Mouse (Mus musculus) erythroblast, embryonic 14.5 days (primary cell): ENCODE results near the gene Kremen1. TPM values are rescaled to one million over a fixed set of nuclear protein-coding genes. Genes with fewer than 3 reads are reported as not detected.

Experiments used
- H3K27me3 ChIP-seq: 2 replicates; pipeline ENCODE4 v1.6.1; 2012; ENCODE audit warnings: inconsistent platforms; ENCODE audit not compliant: control insufficient read depth
- H3K36me3 ChIP-seq: 2 replicates; pipeline ENCODE4 v1.6.1; 2012; ENCODE audit warnings: mild to moderate bottlenecking, inconsistent platforms; ENCODE audit not compliant: control insufficient read depth
- H3K4me1 ChIP-seq: 2 replicates; pipeline ENCODE4 v1.6.1; 2012; ENCODE audit warnings: inconsistent platforms; ENCODE audit not compliant: control insufficient read depth
- H3K4me3 ChIP-seq: replicated peaks from 2 replicates; pipeline ENCODE3; 2012; ENCODE audit warnings: moderate library complexity, mild to moderate bottlenecking, inconsistent platforms
- H3K9me3 ChIP-seq: 2 replicates; pipeline ENCODE4 v1.6.1; 2012; ENCODE audit warnings: low read length, inconsistent platforms, mixed read lengths; ENCODE audit not compliant: control insufficient read depth
- GATA1 ChIP-seq: IDR thresholded peaks from 2 replicates; pipeline ENCODE4 v1.6.1; 2012; ENCODE audit warnings: low read length, inconsistent platforms, mixed read lengths
- TAL1 ChIP-seq: IDR thresholded peaks from 3 replicates; pipeline ENCODE4 v1.6.1; 2012; ENCODE audit warnings: low read length, inconsistent platforms, mixed read lengths
- polyA plus RNA-seq: library from polyadenylated mRNA; stranded (reverse); fragments of >175 nt; gene quantifications from 2 replicates; pipeline ENCODE4 v1.2.3, GENCODE M21; 2012

Kremen1 gene
- polyA plus RNA-seq, 1 experiment: 0.07 TPM

GRCm38 (mm10) chr11:5242158-5242557 lies 19.2 kb downstream of the Kremen1 start:
- H3K4me3 ChIP-seq: no peak overlapping the region
- no peaks in the 10 kb centered on the region for H3K36me3 ChIP-seq
- H3K4me1 ChIP-seq: peaks cover 38% of the 10 kb centered on the region
- no peak for TF ChIP-seq GATA1
- TF ChIP-seq TAL1: no peak
- H3K27me3 ChIP-seq: no peaks in the 10 kb centered on the region
- H3K9me3 ChIP-seq: no peaks in the 10 kb centered on the region

DNA sequence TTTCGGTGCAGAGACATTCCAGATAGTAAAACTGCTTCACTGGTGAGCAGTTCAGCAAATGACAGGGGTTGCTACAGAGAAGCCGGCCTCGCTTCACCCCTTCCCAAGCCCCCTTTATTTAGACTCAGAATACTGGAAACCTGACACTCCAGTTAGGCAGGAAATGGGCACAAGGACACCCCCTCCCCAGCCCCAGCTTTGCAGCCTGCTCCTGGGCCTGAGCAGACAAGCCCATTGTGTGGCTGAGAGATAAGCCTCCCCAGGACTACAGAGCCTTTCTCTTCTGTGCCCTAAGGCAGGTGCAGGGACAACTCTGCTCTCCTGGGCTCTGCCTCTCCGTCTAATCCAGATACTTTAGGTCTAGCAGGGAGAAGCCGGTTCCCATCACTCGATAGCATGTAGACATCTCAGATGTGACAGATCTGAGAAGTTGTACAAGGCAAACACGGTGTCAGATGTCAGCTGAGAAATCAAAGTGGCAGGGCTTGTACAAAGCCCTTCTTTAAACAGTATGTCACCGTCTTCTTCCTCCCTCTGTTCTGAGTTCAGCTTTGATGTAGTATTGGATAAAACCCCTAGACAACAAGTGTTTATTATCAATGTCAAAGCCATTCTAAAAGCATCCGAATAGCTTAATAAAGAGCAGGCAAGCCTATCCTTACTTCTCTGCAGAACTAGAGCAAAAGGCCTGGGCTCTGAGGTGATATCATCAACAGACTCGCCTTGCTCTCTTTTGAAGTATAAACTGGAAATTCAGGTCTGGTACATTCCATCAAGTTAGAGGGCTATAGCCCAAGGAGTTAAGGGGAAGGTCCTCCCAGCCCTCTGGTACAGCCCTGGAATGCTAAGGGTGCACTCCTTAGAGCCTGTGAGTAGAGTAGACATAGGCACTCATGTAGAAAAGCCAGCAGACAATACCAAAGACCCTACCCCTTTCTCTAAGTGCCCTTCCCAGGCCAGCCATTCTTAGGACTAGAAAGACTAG lies 21.4 kb downstream of the Kremen1 start:
- peaks cover 23% of the 10 kb centered on the region for H3K4me1 ChIP-seq
- H3K36me3 ChIP-seq: no peaks in the 10 kb centered on the region
- TF ChIP-seq TAL1: no peak
- no peak for TF ChIP-seq GATA1
- H3K4me3 ChIP-seq: no peak overlapping the region
- H3K27me3 ChIP-seq: no peaks in the 10 kb centered on the region
- no peaks in the 10 kb centered on the region for H3K9me3 ChIP-seq

GRCm38 (mm10) chr11:5219910-5220447 lies 41.4 kb downstream of the Kremen1 start:
- Histone ChIP-seq H3K4me1 (no peaks in the 10 kb centered on the region), H3K27me3 (no peaks in the 10 kb centered on the region), H3K4me3 (no peak overlapping the region), H3K9me3 (no peaks in the 10 kb centered on the region), H3K36me3 (no peaks in the 10 kb centered on the region)
- no peak for TF ChIP-seq TAL1
- TF ChIP-seq GATA1: no peak

DNA sequence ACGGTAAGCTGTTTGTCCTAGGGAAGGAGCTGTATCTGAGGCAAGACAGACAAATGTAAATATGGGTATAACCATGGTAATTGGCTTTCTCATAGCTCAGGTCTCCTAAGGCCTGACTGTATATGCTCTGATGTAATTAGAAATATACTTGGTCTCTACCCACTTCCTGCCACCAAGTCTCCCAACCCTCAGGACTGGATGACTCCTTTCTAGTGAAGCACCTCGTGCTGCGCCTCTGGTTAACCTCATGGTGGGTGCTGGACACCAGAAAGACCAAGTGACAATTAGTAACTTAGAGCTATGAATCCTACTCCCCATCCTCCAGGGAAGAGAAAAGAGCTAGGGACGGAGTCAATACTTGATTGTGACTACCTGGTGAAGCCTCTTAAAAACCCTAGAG lies 42.0 kb downstream of the Kremen1 start:
- H3K4me1 ChIP-seq: no peaks in the 10 kb centered on the region
- no peaks in the 10 kb centered on the region for H3K36me3 ChIP-seq
- H3K4me3 ChIP-seq: no peak overlapping the region
- H3K27me3 ChIP-seq: no peaks in the 10 kb centered on the region
- H3K9me3 ChIP-seq: no peaks in the 10 kb centered on the region
- TF ChIP-seq TAL1 (no peak), GATA1 (no peak)

DNA sequence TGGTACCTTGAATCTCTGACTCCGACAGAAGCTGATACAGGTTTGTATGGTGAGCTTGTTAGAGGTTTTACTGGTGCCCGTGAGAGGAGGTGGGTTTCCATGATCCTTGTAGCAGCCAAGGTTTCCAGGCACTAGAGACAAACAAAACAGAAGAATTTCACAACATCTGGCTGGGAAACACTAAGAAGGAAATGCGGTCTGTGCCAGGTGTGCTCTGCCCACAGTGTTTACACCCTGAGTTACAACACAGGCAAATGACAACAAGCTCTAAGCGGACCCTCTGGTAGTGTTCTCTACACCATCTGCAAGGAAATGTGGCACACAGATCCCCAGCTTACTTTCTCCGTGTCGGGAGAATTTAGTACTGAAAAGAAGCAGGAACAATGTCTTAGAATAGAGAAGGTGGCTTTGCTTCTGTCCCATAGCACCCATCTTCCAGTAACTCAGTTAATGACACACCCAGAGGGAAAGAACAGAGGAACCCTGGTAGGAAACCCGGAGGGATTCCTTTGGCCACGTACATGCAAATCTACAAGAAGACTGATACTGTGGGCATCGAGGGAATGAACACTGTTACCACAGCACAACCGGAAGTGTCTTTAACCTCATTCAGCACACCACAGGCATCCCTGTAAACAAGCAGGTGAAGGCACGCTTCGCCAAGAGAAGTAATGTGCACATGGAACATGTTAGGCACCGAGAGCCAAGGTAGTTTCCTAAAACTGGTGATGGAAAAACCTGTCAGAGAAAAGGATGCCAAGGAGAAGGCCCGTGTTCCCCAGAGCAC lies 45.8 kb downstream of the Kremen1 start:
- Histone ChIP-seq H3K4me3 (no peak overlapping the region), H3K27me3 (no peaks in the 10 kb centered on the region), H3K4me1 (no peaks in the 10 kb centered on the region), H3K36me3 (no peaks in the 10 kb centered on the region), H3K9me3 (no peaks in the 10 kb centered on the region)
- TF ChIP-seq GATA1 (no peak), TAL1 (no peak)

GRCm38 (mm10) chr11:5214483-5215040 lies 46.8 kb downstream of the Kremen1 start:
- TF ChIP-seq TAL1 (no peak), GATA1 (no peak)
- no peak overlapping the region for H3K4me3 ChIP-seq

DNA sequence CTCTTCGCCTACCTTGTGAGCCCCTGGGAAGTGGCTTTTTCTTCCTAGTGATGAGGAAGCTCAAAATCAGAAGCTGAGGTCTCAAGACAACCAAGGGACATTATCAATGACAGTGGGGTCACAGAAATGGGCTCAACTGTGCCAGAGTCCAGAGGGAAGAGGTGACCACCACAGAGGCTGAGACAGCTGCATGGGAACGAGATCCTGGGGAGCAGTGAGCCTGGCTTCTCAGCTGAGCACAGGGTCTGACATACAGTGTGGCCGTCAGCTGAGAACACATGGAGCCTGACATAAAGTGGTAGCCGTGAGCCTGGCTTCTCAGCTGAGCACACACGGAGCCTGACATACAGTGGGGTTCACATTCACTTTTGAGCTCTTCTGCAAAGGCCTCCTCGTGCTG lies 58.3 kb downstream of the Kremen1 start:
- Histone ChIP-seq H3K36me3 (no peaks in the 10 kb centered on the region), H3K9me3 (no peaks in the 10 kb centered on the region), H3K27me3 (no peaks in the 10 kb centered on the region), H3K4me1 (no peaks in the 10 kb centered on the region), H3K4me3 (no peak overlapping the region)
- TF ChIP-seq TAL1 (no peak), GATA1 (no peak)

More at GRCm38 (mm10) chr11:5214483-5215040, 46.8 kb downstream of the Kremen1 start:
- Histone ChIP-seq H3K9me3 (no peaks in the 10 kb centered on the region), H3K4me1 (no peaks in the 10 kb centered on the region), H3K27me3 (no peaks in the 10 kb centered on the region), H3K36me3 (no peaks in the 10 kb centered on the region)

DNA sequence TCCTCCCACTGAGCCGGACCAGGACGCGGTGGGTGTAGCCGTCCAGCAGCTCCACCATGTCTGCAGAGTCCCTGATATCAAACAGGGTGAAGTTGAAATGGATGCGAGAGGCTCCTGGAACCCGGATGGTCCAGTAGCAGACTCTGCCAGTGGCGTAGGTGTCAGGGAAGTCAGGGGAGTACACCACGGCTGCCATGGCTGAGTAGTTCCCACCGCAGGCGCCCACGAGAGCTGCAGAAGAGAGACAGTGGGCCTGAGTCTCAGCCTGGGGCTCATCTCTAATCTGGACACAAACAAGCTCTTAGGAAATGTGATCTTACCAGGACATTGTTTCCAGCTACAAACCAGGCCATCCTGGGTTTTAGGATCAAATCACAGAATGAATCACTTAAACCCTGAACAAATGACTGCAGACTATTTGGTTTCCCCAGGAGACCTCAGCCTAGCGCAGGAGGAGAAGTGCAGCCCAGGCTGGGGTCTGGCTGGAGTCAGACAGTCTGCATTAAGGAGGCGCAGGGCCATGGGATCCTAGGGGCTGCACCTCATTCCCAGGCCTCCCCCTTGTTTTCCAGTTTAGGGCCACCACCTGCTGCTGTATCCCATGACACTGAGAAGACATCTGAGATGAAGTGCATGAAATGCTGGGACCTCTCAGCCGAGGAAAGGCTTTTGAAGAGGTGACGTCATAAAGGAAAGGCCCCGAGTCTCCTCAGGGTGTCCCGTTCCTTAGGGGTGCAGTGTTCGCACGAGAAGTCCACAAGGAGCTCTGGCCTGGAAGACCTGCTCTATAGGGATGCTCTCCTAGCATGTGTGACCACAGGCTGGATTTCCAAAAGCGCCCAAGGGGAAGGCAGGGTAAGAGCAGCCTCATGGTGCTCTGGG lies 59.3 kb downstream of the Kremen1 start:
- Histone ChIP-seq H3K27me3 (no peaks in the 10 kb centered on the region), H3K36me3 (no peaks in the 10 kb centered on the region), H3K4me3 (no peak overlapping the region), H3K4me1 (no peaks in the 10 kb centered on the region), H3K9me3 (no peaks in the 10 kb centered on the region)
- TF ChIP-seq TAL1: no peak
- no peak for TF ChIP-seq GATA1
